Mouse (Mus musculus): ENCODE data around the gene Pla2g12b.
"Not testable (repeated sequence)": the region's sequence is repeated elsewhere in the genome, so short reads cannot be mapped to it uniquely, and the experiment has no call there.

Pla2g12b gene

DNA sequence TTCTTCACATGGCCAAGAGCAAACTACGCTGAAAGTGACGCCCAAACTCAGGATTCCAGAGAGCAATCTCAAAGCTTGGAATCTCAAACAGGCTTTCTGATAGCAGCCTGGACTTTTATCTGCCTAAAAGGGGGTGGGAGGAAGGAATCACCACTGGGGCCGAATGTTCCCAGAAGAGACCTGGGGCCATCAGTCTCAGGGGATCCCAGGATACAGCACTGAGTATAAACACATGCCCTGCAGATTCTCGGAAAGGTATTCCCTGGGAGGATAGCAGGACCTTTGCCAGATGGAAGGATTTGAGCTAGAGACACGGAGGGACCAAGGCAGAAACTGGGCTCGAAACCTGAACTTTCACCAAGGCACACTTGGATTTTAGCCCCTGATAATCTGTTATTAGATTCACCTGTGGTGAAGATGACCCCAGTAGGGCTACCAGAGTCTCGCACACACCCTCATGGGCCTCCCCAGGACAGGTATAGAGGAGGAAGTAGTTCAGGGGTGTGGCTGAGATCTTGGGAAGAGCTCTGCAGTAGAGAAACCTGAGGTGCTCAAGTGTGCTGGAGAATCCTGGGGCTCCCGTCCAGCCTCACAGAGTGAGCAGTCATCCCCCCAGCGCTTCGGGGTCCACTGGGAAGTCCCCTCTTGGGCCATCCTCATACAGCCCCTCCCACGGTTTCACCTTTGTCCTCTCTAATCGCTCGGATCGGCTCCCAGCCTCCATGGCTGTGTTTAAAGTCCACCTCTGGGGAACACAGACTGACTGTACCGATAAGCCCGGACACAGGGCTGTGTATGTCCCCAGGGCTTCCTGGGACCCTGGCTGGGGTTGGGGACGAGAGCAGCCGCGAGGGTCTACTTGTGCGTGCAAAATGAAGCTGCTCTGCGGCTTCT lies at the start of gene Pla2g12b:
TSS of gene Pla2g12b (plus strand) at position 762 of the 894 bp plus-strand sequence.
- DNase-seq (ENCODE audit: low spot score in 2 of 2) = no peak

DNA sequence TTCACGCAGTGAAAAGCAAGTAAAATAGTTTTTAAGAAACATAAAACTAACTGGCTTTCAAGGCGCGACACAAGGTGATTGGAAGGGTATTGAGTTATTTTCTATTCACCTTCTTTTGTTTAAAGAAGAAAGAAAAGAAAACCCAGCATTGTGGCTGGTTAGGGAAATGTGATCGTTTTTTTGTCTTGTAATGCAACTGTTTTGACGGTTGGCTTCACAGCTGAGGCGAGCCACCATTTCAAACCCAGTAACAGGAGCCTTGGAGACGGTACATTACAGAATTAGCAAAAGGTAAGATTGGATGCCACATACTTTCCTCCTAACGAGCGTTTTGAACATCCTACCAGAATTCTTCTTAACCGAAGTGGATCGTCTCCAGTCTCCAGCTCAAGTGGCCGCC lies 49.3 kb upstream of the Pla2g12b start:
- DNase-seq (ENCODE audit: low spot score in 2 of 2) = no peak

DNA sequence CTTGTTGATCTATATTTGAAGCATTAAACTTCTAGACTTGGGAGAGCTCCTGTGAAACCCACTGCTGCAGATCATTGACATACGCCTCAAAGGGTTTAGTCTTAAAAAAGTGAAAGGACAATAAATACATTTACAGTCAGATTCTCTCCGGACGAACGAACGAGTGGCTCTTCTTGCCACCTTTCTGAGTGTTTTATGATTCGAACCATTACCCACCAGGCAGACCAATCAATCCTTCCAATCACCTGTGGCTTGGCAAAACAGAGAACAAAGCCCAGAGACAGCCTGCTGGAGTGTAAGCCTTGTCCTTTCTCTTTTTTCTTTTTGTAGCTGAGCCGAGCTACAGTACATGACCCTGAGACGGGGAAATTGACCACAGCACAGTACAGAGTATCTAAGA lies 48.4 kb upstream of the Pla2g12b start:
- no peak for DNase-seq (ENCODE audit: low spot score in 2 of 2)

DNA sequence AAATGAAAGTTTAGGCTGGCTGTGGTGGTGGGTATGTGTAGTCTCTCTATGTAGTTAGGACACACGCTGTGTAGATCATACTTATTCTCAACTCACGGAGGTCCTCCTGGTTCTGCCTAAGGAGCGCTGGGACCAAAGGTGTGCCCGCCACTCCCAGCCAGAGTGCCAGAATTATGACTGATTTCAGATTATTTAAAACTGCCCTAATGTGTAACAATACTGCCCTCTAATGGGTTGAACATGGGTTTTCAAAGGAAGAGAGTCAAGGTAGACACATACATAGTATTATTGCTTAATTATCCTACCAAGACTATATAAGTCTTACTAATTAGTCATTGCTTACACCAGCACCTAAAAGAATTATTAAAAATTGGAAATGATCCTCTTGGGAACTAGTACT lies 44.7 kb upstream of the Pla2g12b start:
- no peak for DNase-seq (ENCODE audit: low spot score in 2 of 2)

DNA sequence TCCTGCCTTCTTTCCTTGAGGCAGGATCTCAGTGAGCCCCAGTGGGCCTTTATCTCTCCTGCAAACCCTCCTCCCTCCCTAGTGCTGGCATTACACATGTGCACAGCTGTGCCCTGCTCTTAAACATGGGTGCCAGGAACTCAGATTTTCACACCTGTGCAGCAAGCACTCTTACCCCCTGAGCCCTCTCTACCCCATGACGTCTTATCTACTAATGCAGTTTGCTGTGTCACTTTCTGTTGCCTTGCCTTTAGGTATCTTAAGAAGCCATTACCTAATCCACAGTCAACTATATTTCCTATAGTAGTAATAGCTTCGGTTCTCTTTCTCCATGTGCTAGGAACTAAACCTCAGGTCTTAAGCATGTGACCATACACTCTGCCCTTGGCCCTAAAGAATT lies 40.3 kb upstream of the Pla2g12b start:
- no peak for DNase-seq (ENCODE audit: low spot score in 2 of 2)

DNA sequence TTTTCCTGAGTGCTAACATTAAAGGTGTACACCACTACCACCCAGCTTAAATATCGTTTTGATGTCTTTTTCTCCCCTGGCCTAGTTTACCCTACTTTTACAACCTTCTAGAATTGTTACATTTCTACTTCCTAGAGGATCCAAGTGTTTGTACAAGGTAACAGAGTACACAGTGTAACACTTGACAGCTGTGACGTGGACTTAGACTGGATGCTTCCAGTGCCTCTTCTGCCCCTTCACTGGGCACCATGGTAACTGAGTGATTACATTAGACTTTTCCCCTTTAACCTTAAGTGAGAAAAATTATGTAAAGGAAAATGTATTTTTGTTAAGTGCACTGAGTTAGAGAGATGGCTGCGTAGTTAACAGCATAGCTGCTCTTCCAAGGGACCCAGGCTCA lies 38.9 kb upstream of the Pla2g12b start:
- DNase-seq (ENCODE audit: low spot score in 2 of 2) = no peak

DNA sequence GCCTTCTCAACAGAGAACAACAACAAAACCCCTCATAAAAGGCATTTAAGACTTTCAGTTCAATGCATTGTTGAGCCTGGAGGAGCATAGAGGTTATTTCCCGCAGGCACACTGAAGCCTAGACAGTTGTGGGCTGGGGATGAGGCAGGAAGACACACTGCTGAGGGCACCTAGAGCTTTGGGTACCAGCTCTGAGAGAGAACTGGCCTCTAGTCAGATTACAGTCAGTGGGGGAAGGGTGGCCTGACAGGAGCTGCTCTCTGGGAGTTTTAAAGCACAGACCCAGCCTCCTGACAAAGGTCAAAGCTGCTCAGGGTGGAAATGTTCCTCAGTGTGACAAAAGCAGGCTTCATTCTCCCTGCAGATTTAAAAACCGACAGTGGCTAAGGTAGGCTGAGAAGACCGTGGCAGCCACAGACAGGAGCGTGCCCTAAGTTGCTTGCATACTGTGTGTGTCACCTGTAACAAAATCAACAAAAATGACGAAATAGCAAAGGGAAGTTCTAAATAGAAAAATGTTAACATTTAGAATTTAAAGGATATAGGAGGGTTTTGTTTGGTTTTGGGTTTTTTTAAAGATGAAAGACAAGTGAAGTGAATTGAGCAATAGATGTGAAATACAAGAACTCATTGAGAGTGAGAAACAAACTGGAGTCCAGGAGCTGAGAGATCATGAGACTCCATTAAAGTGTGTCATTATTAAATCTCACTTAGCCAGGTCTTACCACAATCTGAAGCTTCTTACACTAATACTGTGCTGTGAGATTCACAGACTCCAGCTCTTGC lies 37.5 kb upstream of the Pla2g12b start:
- DNase-seq (ENCODE audit: low spot score in 2 of 2) = no peak

DNA sequence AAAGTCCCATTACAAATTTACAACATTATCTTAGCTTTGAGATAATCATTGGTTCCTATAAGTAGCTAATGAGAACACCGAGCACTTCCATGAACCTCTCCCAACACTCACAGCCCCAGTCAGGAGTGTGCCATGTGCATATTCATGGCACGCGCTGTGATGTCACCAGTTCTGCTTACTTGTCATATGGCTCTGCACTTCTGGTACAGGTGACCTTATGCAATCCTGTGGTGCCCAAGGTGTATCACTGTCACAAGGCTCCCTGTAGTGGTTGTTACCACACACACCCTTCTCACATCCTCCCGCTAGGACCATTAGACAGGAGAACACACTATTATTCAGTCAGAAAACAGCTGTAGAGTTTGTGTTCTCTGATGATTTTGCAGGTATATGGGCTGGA lies 36.7 kb upstream of the Pla2g12b start:
- DNase-seq (ENCODE audit: low spot score in 2 of 2) = no peak

DNA sequence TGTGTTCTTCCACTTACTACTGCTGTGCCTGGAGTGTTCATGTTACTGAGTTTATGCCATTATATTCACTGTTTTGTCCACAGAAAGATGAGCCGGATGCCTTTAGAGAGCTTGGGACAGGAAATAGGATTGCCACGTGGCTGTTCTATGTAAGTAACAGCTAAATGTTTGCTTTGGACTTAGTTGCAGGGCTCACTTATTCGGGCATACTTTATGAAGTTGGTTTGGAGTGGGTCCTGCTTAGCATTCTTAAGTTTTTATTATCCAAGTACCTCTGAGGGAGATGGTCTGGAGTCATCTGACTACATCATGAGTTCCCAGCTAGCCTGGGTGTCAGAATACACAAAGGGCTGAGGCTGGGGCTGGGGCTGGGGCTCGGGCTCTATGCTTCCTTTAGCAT lies 36.3 kb upstream of the Pla2g12b start:
- no peak for DNase-seq (ENCODE audit: low spot score in 2 of 2)

DNA sequence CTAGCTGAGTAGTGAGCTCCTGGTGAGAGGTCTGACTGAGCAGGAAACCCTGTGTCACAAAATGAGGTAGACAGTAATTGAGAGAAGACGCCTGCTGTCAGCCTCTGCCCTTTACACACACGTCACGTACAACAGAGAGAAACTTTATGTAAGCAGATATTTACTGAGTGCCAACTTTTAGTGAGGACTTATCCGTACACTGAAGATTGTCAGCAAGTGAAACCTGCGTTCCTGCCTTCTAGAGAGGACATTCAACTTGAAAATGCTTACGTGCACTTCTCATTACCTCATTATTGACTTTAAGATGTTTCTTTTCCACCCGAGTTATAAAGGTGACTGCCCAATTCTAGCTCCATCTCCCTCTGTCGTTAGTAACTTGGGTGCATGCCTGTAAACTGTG lies 34.7 kb upstream of the Pla2g12b start:
- no peak for DNase-seq (ENCODE audit: low spot score in 2 of 2)

DNA sequence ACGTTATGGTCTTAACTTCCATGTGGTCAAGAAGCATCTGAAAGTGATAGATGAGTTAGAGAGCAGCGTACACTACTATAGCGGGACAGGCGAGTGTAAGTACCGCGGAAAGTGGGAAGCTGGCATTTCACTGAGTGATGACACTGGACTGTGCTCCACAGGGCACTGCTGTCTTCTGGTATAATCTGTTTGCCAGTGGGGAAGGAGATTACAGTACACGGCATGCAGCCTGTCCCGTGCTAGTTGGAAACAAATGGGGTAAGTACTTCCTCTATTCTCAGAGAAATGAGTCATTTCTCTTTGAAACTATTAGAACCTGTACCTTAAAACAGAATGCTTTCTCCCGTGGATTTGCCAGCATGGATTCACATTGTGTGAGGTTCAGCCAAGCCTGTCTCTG lies 34.0 kb upstream of the Pla2g12b start:
- DNase-seq (ENCODE audit: low spot score in 2 of 2) = no peak

DNA sequence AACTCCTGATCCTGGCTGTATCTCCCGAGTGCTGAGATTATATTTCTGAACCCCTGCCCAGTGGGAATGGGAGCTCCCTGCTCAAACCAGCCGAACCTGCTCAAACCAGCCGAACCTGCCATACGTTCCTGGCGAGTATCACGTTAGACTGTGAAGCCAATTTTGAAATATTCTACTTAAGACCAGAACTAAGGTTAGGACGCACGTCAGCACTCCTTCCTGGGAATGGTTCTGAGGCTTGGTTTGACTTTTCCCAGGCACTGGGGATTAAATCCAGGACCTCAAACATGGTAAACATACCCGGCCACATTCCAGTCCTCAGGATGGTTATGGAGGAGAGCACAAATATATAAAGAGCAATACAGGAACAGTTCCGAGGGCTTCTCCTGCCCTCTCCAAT lies 25.6 kb upstream of the Pla2g12b start:
- no peak for DNase-seq (ENCODE audit: low spot score in 2 of 2)

DNA sequence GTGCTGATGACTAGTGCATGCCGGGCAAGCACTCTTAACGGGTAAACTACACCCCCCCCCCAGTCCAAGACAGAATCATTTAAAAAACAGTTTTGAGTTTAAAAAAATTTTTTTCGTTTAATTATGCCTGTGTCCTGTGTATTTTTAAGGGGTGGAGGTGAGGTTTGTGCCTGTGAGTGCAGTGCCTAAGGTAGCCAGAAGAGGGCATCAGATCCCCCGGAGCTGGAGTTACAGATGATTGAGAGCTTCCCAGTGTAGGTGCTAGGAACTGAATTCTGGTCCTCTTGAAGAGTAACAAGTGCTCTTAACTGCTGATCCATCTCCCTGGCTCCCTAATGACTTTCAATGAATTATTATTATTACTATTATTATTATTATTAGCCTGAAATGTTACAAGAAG lies 24.7 kb upstream of the Pla2g12b start:
- DNase-seq (ENCODE audit: low spot score in 2 of 2) = no peak

DNA sequence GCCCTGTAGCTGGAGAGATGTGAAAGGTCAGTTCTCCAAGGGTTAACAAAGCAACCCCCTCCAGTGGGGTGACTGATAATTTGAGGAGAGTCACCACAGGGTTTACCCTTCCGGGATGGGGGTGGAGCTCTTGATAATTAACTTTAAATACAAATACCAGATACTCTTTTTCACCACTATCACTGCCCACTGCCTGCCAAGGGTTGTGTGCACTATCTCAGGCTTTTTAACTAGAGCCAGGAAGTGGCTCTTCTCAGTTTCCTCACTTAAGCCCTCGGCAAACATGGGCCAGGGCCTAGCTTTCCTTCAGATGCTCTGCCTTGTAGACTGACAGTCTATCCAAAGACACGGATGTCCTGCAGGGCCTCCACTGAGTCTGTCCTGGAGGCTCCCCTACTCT lies 23.5 kb upstream of the Pla2g12b start:
- no peak for DNase-seq (ENCODE audit: low spot score in 2 of 2)

DNA sequence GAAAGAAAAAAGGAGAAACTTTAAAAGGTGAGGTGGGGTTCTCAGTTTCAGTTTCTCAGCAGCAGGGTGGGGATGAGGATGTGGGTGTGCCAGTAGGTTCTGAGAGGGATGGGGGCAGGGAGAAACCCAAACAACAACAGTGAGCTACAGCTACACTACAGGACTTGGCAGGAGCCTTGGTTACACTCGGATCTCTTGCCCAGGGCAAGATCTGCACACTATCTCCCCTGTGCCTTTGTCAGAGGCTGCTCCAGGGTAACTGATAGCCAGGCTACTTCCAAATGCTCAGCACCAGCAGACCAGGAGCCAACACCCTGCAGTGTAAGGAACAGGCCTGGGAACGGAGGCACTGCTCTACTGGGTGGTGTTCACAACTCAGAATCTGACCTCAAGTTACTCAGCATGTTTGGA lies 23.0 kb upstream of the Pla2g12b start:
- no peak for DNase-seq (ENCODE audit: low spot score in 2 of 2)

DNA sequence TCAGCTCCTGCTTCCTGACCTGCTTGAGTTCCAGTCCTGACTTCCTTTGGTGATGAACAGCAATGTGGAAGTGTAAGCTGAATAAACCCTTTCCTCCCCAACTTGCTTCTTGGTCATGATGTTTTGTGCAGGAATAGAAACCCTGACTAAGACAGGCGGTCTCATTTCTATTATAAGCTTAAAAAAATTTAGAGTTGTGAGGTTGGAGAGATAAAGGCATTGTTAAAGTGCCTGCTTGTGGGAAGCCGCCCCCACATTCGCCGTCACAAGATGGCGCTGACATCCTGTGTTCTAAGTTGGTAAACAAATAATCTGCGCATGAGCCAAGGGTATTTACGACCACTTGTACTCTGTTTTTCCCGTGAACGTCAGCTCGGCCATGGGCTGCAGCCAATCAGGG lies 21.9 kb upstream of the Pla2g12b start:
- not testable (repeated sequence) for DNase-seq (ENCODE audit: low spot score in 2 of 2)

DNA sequence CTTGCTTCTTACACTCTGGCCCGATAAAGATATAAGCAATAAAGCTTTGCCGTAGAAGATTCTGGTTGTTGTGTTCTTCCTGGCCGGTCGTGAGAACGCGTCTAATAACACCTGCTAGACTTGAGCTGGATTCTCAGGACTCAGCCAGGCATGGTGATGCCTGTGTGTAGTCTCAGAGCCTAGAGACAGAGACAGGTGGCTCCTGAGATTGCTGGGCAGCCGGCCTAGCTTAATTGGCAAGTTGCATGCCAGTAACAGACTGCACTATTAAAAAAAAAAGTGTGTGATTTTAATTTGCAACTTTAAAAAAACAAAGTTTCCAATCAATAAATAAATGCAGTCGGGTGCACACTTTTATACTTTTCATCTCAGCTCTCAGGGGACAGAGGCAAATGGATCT lies 16.5 kb upstream of the Pla2g12b start:
- DNase-seq (ENCODE audit: low spot score in 2 of 2) = no peak

DNA sequence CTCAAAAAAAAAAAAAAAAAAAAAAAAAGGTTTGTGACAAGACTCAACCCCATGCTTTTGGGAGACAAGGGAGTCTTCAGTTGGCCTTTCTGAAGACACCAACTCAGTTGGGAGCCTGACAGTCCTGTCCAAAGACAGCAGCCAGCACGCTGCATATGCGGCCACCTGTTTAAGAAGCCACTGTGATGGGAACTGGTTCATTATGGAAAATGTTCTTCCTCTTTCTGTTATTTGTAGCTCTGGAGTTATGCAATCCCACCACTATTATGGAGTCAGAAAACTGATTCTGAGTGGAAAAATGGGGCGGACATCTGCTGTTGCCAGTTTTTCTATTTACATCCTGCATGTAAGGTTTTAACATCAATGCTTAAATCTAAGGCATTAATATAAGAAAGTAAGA lies 13.8 kb upstream of the Pla2g12b start:
- DNase-seq (ENCODE audit: low spot score in 2 of 2) = no peak

DNA sequence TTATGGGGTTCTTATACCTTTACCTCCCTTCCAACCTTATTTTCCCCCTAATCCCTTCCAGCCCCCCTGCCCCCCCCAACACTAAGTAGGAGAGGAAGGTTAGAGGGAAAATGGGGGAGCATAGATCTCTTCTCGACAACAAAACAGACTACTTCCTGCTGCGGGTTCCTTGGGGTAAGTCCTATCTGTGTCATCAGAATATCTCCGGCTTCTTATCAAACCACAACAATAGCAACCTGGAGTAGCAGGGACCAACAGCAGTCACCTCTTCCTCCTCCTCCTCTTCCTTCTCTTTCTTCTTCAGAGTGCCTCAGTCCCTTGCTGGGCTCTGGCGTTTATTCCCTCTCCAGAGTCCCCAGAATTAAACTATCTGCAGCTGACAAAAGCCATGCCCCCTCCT lies 11.6 kb upstream of the Pla2g12b start:
- DNase-seq (ENCODE audit: low spot score in 2 of 2) = no peak

DNA sequence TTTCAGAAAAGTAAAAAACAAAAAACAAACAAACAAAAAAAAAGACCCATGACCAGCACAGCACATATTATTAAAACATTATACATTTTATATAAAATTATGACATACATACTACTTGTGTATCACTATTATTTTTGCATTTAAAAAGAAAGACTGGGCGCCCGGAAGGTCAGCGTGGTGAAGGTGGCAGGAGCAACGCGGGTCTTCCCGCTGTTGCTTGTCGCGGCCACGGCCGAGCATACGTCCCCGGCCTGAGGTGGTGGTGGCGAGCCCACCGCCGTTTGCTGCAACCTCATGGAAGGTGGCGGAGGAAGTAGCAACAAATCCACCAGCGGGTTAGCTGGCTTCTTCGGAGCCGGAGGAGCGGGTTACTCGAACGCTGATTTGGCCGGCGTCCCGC lies 8.0 kb upstream of the Pla2g12b start, which contains the start of gene Gm10273:
TSS of gene Gm10273 (plus strand) at position 172 of the 400 bp plus-strand sequence.
- not testable (repeated sequence) for DNase-seq (ENCODE audit: low spot score in 2 of 2)

DNA sequence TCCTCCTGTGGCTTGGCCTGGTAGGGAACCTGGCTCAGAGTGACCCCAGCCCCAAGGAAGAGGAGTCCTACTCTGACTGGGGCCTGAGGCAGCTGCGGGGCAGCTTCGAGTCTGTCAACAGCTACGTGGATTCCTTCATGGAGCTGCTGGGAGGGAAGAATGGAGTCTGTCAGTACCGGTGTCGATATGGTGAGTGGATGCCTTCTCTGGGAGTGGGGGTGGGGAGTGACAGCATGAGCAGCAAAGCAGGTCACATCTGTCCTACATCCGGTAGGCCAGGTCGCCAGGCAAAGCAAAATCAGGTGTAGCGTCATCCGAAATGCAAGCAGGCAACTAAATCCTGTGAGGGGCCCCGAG lies 311 bp downstream of the Pla2g12b start:
- DNase-seq (ENCODE audit: low spot score in 2 of 2) = no peak

DNA sequence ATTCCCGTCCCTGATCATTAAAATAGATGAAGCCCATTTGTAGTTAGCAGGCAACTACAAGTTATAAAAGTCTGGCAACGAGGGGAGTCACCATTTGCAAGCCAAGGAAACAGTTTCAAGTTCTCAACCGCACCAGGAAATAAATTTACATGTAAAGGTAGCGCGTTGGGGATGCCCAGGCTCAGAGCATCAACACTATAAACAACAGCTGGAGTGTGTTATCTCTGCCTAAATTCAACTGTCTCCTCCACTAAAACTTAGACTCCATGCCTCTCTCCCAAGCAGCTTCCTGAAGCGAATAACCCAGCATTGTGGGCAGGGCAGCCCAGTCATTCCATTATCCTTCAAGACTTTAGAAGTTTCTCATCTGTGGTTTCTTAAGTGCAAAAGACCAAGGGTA lies 5.0 kb downstream of the Pla2g12b start:
- no peak for DNase-seq (ENCODE audit: low spot score in 2 of 2)

DNA sequence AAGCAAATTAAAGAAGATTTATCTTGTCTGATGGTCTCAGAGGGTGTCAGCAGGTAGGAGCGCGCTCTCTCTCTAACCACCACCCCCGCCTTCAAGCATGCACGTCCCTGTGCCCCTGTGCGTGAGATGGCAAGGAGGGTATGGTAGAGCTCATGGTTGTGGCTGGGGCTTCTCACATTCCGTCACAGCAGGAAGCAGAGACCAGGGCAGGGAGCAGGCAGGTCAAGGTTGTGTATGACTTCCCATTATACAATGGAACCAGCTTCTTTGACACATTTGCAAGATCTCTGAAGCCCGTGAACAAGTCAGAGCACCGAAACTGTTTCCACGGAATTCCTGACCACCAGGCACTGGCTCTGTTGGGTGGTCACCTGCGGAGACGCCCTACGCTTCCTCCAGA lies 6.8 kb downstream of the Pla2g12b start:
- no peak for DNase-seq (ENCODE audit: low spot score in 2 of 2)

All from frontal cortex, postnatal 10 days (tissue).